Mouse (Mus musculus) regulatory T cell (primary cell): ENCODE data around the gene Skap2.

Experiments
- in situ Hi-C: fragments of 300-600 bp; cut with MboI, MseI; formaldehyde crosslinking; loops from one replicate; pipeline ENCODE4 v1.15.1; 2025; ENCODE audit warnings: high pct_unique_total_duplicates

The Skap2 gene

DNA sequence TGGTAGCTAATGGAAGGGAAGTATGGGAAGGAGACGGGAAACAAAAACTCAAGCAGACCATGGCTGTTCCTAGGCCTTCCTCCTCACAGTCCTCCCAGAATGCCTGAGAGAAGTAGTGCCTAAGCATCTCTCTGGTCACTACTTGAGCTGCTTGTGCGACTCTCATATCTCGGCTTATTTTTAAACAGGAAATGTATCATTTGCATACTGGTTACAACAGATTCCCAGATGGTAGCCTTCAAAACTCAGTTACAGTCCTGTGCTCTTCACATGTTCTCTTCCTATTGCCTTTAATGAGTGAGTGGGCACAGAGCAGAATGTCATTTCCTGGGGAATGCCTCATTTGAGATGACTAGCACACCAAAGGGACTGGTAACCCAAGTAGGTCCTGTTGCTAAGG is 117.6 kb downstream of the Skap2 start:
- in situ Hi-C loops, result no loop called here

GRCm38 (mm10) chr6:51890356-51890755 is 122.0 kb downstream of the Skap2 start:
- in situ Hi-C loops, result no loop called here

GRCm38 (mm10) chr6:51889824-51890223 is 122.5 kb downstream of the Skap2 start:
- in situ Hi-C loops, result no loop called here

GRCm38 (mm10) chr6:51886902-51887431 is 125.4 kb downstream of the Skap2 start:
- in situ Hi-C loops, result no loop called here

GRCm38 (mm10) chr6:51882880-51883274 is 129.5 kb downstream of the Skap2 start:
- in situ Hi-C loops, result no loop called here

- in situ Hi-C loops, result no loop called here
Measured at GRCm38 (mm10) chr6:51882266-51882879, 130.0 kb downstream of the Skap2 start.

DNA sequence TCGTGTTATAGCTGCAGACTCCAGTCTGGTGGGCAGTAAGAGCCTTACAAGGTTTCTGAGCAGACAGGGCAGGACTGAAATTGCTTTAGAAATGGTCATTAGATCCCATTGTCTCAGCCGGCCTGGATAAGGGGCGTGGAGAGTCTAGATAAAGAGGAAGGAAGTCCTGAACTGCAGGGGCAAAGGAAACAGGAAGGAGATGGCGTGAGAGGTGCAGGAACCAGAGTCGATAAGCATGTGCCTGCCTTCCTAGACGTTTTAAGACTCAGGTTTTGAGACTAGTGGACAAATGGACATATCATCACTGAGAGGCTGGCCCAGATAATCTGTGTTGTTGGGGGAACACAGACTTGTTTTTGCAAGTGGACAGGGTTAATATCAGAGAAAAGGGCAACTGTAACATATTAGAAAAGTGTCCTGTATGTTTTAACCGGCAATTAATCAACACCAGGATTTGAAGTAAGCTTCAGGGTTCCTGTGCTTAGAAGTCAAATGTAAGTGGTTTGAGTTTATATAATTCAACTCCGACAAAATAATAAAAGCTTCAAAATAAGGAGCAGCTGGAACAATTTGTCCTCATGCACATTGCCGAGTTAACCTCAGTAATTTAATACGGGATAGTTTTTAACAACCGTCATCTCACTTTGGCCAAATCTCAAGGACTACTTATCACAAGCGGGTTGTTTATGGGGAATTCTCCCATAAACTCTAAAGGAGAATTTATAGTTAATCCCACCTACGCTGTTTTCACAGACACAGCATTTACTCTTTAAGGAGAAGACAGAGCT is 131.0 kb downstream of the Skap2 start:
- in situ Hi-C loops, result no loop called here

DNA sequence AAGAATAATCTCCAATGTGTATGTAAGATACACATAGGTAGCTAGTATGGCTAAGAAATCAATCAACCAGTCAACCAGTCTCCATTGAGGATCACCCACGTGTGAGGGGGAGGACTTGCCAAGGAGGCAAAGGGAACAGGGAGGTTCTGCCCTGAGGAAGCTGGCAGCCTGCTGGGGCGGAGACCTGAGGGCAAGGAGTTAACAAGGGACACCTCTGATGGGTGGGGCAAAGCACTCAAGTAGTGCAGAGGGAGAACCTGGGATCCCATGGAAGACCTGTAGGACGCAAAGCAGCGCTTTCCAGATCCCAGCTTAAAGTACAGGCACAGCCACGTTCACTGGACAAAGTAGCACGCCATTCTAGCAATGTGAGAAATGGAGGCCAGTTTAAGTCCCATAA is 131.6 kb downstream of the Skap2 start:
- in situ Hi-C loops, result no loop called here

- in situ Hi-C loops, result loop anchor here (10.0 kb wide), 1 partner anchor 156 kb away; no protein-coding TSS in a partner anchor
Measured at GRCm38 (mm10) chr6:51878551-51878950, 133.8 kb downstream of the Skap2 start.

DNA sequence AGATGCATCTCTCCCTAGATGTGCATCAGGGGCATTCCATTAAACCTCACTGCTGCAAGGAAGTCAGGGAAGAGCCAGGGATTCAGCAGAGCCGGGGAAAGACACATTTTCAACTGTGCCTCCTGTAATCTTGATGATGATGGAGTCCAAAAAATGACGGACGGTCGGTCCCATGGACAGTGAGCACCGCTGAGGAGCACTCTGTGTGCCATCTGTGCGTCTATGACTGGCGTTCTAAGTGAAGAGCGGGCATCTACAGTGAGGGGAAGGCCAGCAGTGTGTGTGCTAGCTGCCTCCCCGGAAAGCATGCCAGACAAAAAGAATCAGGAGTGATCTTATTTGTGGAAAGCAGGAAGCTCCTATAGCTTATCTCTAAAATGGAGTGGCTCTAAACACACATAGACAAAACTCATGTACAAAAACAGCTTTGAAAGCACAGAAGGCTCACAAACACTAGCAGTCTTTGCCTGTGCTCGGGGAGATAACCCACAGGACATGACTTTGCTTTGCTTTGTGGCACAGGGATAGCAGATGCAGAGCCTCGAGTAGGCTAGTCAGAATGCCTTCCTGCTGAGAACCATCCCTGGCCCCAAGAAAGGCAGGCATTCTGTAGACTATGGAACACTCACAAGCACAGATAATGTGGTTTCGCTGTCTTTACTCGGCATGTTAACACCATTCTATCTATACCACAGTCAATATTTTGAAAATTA is 135.4 kb downstream of the Skap2 start:
- in situ Hi-C loops, result loop anchor here (10.0 kb wide), 1 partner anchor 158 kb away; no protein-coding TSS in a partner anchor

- in situ Hi-C loops, result loop anchor here (10.0 kb wide), 1 partner anchor 159 kb away; no protein-coding TSS in a partner anchor
Measured at GRCm38 (mm10) chr6:51875884-51876626, 136.3 kb downstream of the Skap2 start.

GRCm38 (mm10) chr6:51874035-51874434 is 138.3 kb downstream of the Skap2 start:
- in situ Hi-C loops, result loop anchor here (10.0 to 25.0 kb wide), 3 partner anchors 161 to 662 kb away; partner anchors contain the start of genes Gm28308, Hoxa3, Hoxa5 and Hoxa6

GRCm38 (mm10) chr6:51871135-51871534 is 141.2 kb downstream of the Skap2 start:
- in situ Hi-C loops, result loop anchor here (10.0 to 25.0 kb wide), 3 partner anchors 164 to 659 kb away; partner anchors contain the start of genes Gm28308, Hoxa3, Hoxa5 and Hoxa6

- in situ Hi-C loops, result loop anchor here (10.0 to 25.0 kb wide), 3 partner anchors 165 to 658 kb away; partner anchors contain the start of genes Gm28308, Hoxa3, Hoxa5 and Hoxa6
Measured at GRCm38 (mm10) chr6:51870294-51870693, 142.1 kb downstream of the Skap2 start.

DNA sequence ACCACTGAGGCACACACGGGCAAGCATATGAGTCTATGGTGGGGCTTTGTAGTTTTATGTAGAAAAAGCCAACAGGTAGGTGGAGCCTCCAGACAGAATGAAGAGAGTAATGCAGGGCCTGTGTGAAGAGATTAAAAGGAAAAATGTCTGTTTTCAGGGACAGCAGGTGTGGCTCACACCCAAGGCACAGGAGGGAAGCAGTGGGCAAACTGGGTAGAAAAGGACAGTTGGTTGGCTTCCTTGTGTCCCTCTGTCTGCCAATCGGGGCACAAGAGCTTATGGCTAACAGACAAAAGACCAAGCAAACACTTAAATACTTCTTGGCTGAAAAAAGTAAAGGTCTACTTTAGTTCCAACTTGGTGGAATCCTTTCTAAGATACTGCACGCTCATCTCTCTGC is 145.8 kb downstream of the Skap2 start:
- in situ Hi-C loops, result loop anchor here (25.0 kb wide), 2 partner anchors 346 to 654 kb away; partner anchors contain the start of genes Gm28308, Hoxa3, Hoxa5 and Hoxa6

GRCm38 (mm10) chr6:51863508-51863907 is 148.8 kb downstream of the Skap2 start:
- in situ Hi-C loops, result loop anchor here (5.0 to 25.0 kb wide), 3 partner anchors 266 to 651 kb away; partner anchors contain the start of genes Gm28308, Hoxa3, Hoxa5 and Hoxa6

DNA sequence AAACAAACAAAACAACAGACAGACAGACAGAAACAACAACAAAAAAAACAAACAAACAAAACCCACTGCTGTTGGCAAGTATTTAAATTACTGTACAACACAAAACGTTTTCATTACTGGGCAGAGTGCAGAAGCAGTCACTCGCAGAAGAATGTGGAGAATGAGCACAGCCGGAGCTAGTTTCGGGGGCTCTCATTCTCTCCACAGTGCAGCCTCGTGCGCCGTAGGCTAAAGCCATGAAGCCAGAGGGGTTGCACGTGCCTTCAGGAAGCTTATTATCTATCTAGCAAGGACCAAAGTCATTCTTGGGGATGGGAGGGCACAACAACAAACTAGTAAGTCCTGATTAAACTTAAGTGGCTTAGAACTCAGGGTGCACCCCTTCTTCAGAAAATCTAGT is 152.0 kb downstream of the Skap2 start:
- in situ Hi-C loops, result loop anchor here (5.0 to 25.0 kb wide), 3 partner anchors 263 to 648 kb away; partner anchors contain the start of genes Gm28308, Hoxa3, Hoxa5 and Hoxa6

DNA sequence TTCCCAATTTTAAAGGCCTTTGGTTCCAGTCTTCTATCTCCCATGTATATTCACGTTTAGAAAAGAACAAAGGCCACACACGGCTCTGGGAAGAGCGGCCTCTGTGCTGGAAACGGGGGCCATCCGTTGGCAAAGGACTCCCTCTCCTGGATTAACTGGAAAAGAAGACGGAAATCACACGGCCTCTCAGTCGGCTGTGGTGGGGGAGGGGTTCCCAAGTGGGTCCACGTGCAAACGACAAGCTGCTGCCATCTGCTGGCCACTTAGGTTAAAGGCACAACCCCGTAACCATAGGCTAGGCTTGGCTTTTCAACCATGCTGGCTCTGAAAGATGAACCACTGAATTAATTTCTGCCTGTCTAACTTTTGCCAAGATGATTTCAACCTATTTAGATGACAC is 154.5 kb downstream of the Skap2 start:
- in situ Hi-C loops, result loop anchor here (25.0 kb wide), 2 partner anchors 354 to 646 kb away; partner anchors contain the start of genes Gm28308, Hoxa3, Hoxa5 and Hoxa6

GRCm38 (mm10) chr6:51853291-51853690 is 159.1 kb downstream of the Skap2 start:
- in situ Hi-C loops, result loop anchor here (25.0 kb wide), 2 partner anchors 359 to 641 kb away; partner anchors contain the start of genes Gm28308, Hoxa3, Hoxa5 and Hoxa6

- in situ Hi-C loops, result loop anchor here (25.0 kb wide), 2 partner anchors 360 to 640 kb away; partner anchors contain the start of genes Gm28308, Hoxa3, Hoxa5 and Hoxa6
Measured at GRCm38 (mm10) chr6:51852643-51853042, 159.7 kb downstream of the Skap2 start.
